Mouse (Mus musculus): ENCODE data around the gene Zfp697. TPM values are rescaled to one million over a fixed set of nuclear protein-coding genes. Genes with fewer than 3 reads are reported as not detected.
"Not testable (repeated sequence)": the region's sequence is repeated elsewhere in the genome, so short reads cannot be mapped to it uniquely, and the experiment has no call there.

Zfp697 gene
- polyA plus RNA-seq, 1 experiment from 2014 or later = 8.9 TPM

- H3K4me2 ChIP-seq = no peak overlapping the region
- no peaks in the 10 kb centered on the region for H3K36me3 ChIP-seq
- H3K9ac ChIP-seq (replicated peaks) = no peak overlapping the region
- no peaks in the 10 kb centered on the region for H3K4me1 ChIP-seq (replicated peaks)
- no peak overlapping the region for H3K27ac ChIP-seq
- no peak for ATAC-seq (ENCODE audit: insufficient number of reproducible peaks, insufficient read depth, low FRiP score, low TSS enrichment, low read depth)
- H3K9me3 ChIP-seq = peaks cover 10% of the 10 kb centered on the region; the same call in 1 of the 2 replicates
- WGBS = 81% methylated on average over 3 of the region's 3 CpGs
- no peak overlapping the region for H3K4me3 ChIP-seq (replicated peaks)
- no peaks in the 10 kb centered on the region for H3K27me3 ChIP-seq
These were observed 8.1 kb upstream of the Zfp697 start for GRCm38 (mm10) chr3:98374062-98374719.

GRCm38 (mm10) chr3:98374980-98375379 lies 7.3 kb upstream of the Zfp697 start:
- Histone ChIP-seq H3K4me2 (no peak overlapping the region), H3K9me3 (peaks cover 10% of the 10 kb centered on the region; the same call in 1 of the 2 replicates), H3K36me3 (no peaks in the 10 kb centered on the region), H3K27me3 (no peaks in the 10 kb centered on the region), H3K4me3 (replicated peaks) (no peak overlapping the region), H3K27ac (no peak overlapping the region), H3K4me1 (replicated peaks) (no peaks in the 10 kb centered on the region), H3K9ac (replicated peaks) (no peak overlapping the region)
- no peak for ATAC-seq (ENCODE audit: insufficient number of reproducible peaks, insufficient read depth, low FRiP score, low TSS enrichment, low read depth)
- WGBS = 90% methylated on average over 5 of the region's 5 CpGs

- WGBS = 86% methylated on average over 4 of the region's 4 CpGs
- Histone ChIP-seq H3K27me3 (no peaks in the 10 kb centered on the region), H3K4me1 (replicated peaks) (peaks cover 4% of the 10 kb centered on the region), H3K27ac (no peak overlapping the region), H3K9ac (replicated peaks) (no peak overlapping the region), H3K4me2 (no peak overlapping the region), H3K9me3 (no peaks in the 10 kb centered on the region), H3K4me3 (replicated peaks) (no peak overlapping the region), H3K36me3 (no peaks in the 10 kb centered on the region)
- ATAC-seq (ENCODE audit: insufficient number of reproducible peaks, insufficient read depth, low FRiP score, low TSS enrichment, low read depth) = no peak
These were observed 4.0 kb upstream of the Zfp697 start for GRCm38 (mm10) chr3:98378267-98378666.

GRCm38 (mm10) chr3:98379236-98379635 lies 3.0 kb upstream of the Zfp697 start:
- Histone ChIP-seq H3K27me3 (no peaks in the 10 kb centered on the region), H3K36me3 (no peaks in the 10 kb centered on the region), H3K4me1 (replicated peaks) (peaks cover 9% of the 10 kb centered on the region), H3K27ac (no peak overlapping the region), H3K4me3 (replicated peaks) (no peak overlapping the region), H3K9ac (replicated peaks) (no peak overlapping the region), H3K9me3 (no peaks in the 10 kb centered on the region), H3K4me2 (no peak overlapping the region)
- 17% methylated on average over 7 of the region's 7 CpGs for WGBS
- no peak for ATAC-seq (ENCODE audit: insufficient number of reproducible peaks, insufficient read depth, low FRiP score, low TSS enrichment, low read depth)

- Histone ChIP-seq H3K36me3 (no peaks in the 10 kb centered on the region), H3K4me1 (replicated peaks) (peaks cover 9% of the 10 kb centered on the region), H3K9me3 (no peaks in the 10 kb centered on the region), H3K4me2 (peak overlapping the region; percentile 96), H3K4me3 (replicated peaks) (peak overlapping the region; percentile 90), H3K9ac (replicated peaks) (peak overlapping the region; percentile 90), H3K27ac (peak overlapping the region; percentile 75), H3K27me3 (no peaks in the 10 kb centered on the region)
- peak; percentile 48 for ATAC-seq (ENCODE audit: insufficient number of reproducible peaks, insufficient read depth, low FRiP score, low TSS enrichment, low read depth)
- 8% methylated on average over 17 of the region's 17 CpGs for WGBS
These were observed 500 bp upstream of the Zfp697 start for GRCm38 (mm10) chr3:98381677-98382245.

GRCm38 (mm10) chr3:98383024-98383790 lies 946 bp downstream of the Zfp697 start:
- peak overlapping the region; percentile 90 for H3K4me3 ChIP-seq (replicated peaks)
- H3K4me2 ChIP-seq = peak overlapping the region; percentile 96
- peaks cover 9% of the 10 kb centered on the region for H3K4me1 ChIP-seq (replicated peaks)
- H3K9ac ChIP-seq (replicated peaks) = peak overlapping the region; percentile 90
- no peaks in the 10 kb centered on the region for H3K36me3 ChIP-seq
- no peak overlapping the region for H3K27ac ChIP-seq
- 11% methylated on average over 21 of the region's 21 CpGs for WGBS
- H3K27me3 ChIP-seq = no peaks in the 10 kb centered on the region
- ATAC-seq (ENCODE audit: insufficient number of reproducible peaks, insufficient read depth, low FRiP score, low TSS enrichment, low read depth) = no peak
- H3K9me3 ChIP-seq = no peaks in the 10 kb centered on the region

GRCm38 (mm10) chr3:98387086-98387485 lies 4.8 kb downstream of the Zfp697 start:
- Histone ChIP-seq H3K4me2 (no peak overlapping the region), H3K9ac (replicated peaks) (no peak overlapping the region), H3K36me3 (no peaks in the 10 kb centered on the region), H3K4me3 (replicated peaks) (no peak overlapping the region), H3K27ac (no peak overlapping the region), H3K27me3 (no peaks in the 10 kb centered on the region), H3K4me1 (replicated peaks) (peaks cover 9% of the 10 kb centered on the region), H3K9me3 (no peaks in the 10 kb centered on the region)
- no peak for ATAC-seq (ENCODE audit: insufficient number of reproducible peaks, insufficient read depth, low FRiP score, low TSS enrichment, low read depth)
- 73% methylated on average over 4 of the region's 4 CpGs for WGBS

- Histone ChIP-seq H3K4me3 (replicated peaks) (no peak overlapping the region), H3K27me3 (no peaks in the 10 kb centered on the region), H3K27ac (no peak overlapping the region), H3K36me3 (no peaks in the 10 kb centered on the region), H3K9me3 (no peaks in the 10 kb centered on the region), H3K9ac (replicated peaks) (no peak overlapping the region), H3K4me1 (replicated peaks) (peaks cover 9% of the 10 kb centered on the region), H3K4me2 (no peak overlapping the region)
- ATAC-seq (ENCODE audit: insufficient number of reproducible peaks, insufficient read depth, low FRiP score, low TSS enrichment, low read depth) = no peak
- 84% methylated on average over 7 of the region's 7 CpGs for WGBS
These were observed 5.5 kb downstream of the Zfp697 start for GRCm38 (mm10) chr3:98387756-98388155.

- Histone ChIP-seq H3K9ac (replicated peaks) (no peak overlapping the region), H3K36me3 (no peaks in the 10 kb centered on the region), H3K27ac (no peak overlapping the region), H3K27me3 (no peaks in the 10 kb centered on the region), H3K4me3 (replicated peaks) (no peak overlapping the region), H3K4me2 (no peak overlapping the region), H3K9me3 (no peaks in the 10 kb centered on the region), H3K4me1 (replicated peaks) (no peaks in the 10 kb centered on the region)
- no peak for ATAC-seq (ENCODE audit: insufficient number of reproducible peaks, insufficient read depth, low FRiP score, low TSS enrichment, low read depth)
- WGBS = 68% methylated on average over 3 of the region's 3 CpGs
These were observed 7.0 kb downstream of the Zfp697 start for GRCm38 (mm10) chr3:98389305-98389704.

- not testable (repeated sequence) for H3K9ac ChIP-seq (replicated peaks); H3K36me3 ChIP-seq; H3K27me3 ChIP-seq; H3K4me1 ChIP-seq (replicated peaks); H3K4me2 ChIP-seq; H3K9me3 ChIP-seq; H3K27ac ChIP-seq; H3K4me3 ChIP-seq (replicated peaks); ATAC-seq (ENCODE audit: insufficient number of reproducible peaks, insufficient read depth, low FRiP score, low TSS enrichment, low read depth)
- WGBS = 93% methylated on average over 9 of the region's 9 CpGs
These were observed 22.1 kb downstream of the Zfp697 start for GRCm38 (mm10) chr3:98404268-98404895.

GRCm38 (mm10) chr3:98405877-98406276 lies 23.6 kb downstream of the Zfp697 start:
- H3K9me3 ChIP-seq; ATAC-seq (ENCODE audit: insufficient number of reproducible peaks, insufficient read depth, low FRiP score, low TSS enrichment, low read depth); H3K36me3 ChIP-seq; H3K4me3 ChIP-seq (replicated peaks); H3K27me3 ChIP-seq; H3K9ac ChIP-seq (replicated peaks); H3K4me1 ChIP-seq (replicated peaks); H3K4me2 ChIP-seq; H3K27ac ChIP-seq: not testable (repeated sequence)
- WGBS = 89% methylated on average over 6 of the region's 6 CpGs
